Mouse (Mus musculus): ENCODE results near the gene Slc16a13.

DNA sequence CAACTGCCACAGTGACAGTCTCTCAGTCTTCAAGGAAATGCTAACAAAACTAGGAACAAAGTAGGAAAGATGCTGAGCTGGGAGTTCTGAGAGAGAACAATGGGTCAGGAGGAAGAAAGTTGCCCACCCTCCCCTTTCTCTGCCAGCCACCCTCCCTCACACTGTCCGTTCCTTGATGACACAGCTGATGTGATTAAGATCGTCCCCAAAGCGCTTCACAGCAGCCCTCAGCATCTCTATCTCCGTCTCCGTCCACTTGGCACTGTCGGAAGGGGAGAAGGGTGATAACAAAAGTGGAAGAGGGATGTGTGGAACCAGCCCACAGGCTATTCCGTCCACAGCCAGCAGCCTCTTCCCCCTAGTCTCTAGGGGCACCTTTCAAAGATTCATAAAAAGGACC lies 15.9 kb upstream of the Slc16a13 start:
- TF ChIP-seq ZC3H11A (IDR thresholded peaks at IDR 0.05; ENCODE audit: borderline replicate concordance, low read depth, low read length) (no peak), ZNF384 (IDR thresholded peaks at IDR 0.05; ENCODE audit: low read depth, low read length) (no peak), CHD2 (IDR thresholded peaks at IDR 0.05; ENCODE audit: low read depth, low read length) (no peak), HCFC1 (IDR thresholded peaks at IDR 0.05; ENCODE audit: borderline replicate concordance, insufficient read depth, low read length) (no peak)
